Mouse (Mus musculus): ENCODE results near the gene Akp3.

Akp3 gene

GRCm38 (mm10) chr1:87172316-87172715, 47.5 kb downstream of the Akp3 start:
- no peaks in the 10 kb centered on the region for H3K27me3 ChIP-seq (ENCODE audit: control insufficient read depth, insufficient read depth, low read length, poor library complexity, severe bottlenecking)
- H3K36me3 ChIP-seq (ENCODE audit: control insufficient read depth, insufficient read depth, low read length, poor library complexity, severe bottlenecking), result no peaks in the 10 kb centered on the region
- DNase-seq (ENCODE audit: low read depth, low spot score), result no peak

- peak; percentile 65 for DNase-seq (ENCODE audit: low read depth, low spot score)
- no peaks in the 10 kb centered on the region for H3K36me3 ChIP-seq (ENCODE audit: control insufficient read depth, insufficient read depth, low read length, poor library complexity, severe bottlenecking)
- H3K27me3 ChIP-seq (ENCODE audit: control insufficient read depth, insufficient read depth, low read length, poor library complexity, severe bottlenecking), result no peaks in the 10 kb centered on the region
Observed at GRCm38 (mm10) chr1:87174006-87174955, 49.5 kb downstream of the Akp3 start.

GRCm38 (mm10) chr1:87175852-87176292, 51.1 kb downstream of the Akp3 start:
- Histone ChIP-seq H3K36me3 (ENCODE audit: control insufficient read depth, insufficient read depth, low read length, poor library complexity, severe bottlenecking) (no peaks in the 10 kb centered on the region), H3K27me3 (ENCODE audit: control insufficient read depth, insufficient read depth, low read length, poor library complexity, severe bottlenecking) (no peaks in the 10 kb centered on the region)
- DNase-seq (ENCODE audit: low read depth, low spot score), result no peak
